Mouse (Mus musculus): Measurements from ENCODE around the gene Zfp689.

Zfp689 gene

DNA sequence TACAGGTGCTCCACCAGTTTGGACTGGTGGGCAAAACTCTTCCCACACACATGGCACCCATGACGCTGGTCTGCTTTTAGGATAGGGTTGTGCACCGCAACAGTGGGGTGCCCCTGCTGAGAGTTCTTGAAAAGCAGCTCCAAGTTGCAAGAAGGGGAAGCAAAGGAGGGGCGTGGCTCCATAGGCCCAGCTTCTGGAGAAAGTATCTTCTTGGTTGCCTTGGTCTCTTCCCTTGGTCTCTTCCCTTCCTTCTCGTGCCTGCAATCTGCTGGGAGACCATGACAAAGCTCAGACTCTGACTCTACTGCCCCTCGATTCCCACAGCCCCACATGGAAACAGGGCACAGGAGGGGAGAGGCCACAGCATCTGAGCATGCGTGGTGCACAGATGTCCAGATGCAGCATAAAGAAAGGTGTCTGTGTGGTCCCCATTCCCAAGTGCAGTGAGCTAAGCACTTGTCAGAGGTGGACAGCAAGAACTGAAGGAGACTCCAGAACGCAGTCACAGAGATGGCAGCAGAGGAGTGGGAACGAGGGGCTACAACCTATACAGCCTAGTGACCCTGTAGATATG is 56.6 kb downstream of the Zfp689 start:
- CTCF ChIA-PET = no interaction called here
- POLR2A ChIA-PET = interaction anchor here in 3 of 4 experiments (0.6 to 1.6 kb wide), 6 partner anchors 11 to 347 kb away, joined by 3 to 7 read pairs (median 3); partner anchors contain the start of gene Srcap (in 1 of the 3)

Data from embryonic stem cell, embryonic (primary cell).